Mouse (Mus musculus) frontal cortex, postnatal 25 days (tissue): Measurements from ENCODE around the gene Fam214a.

Experiments used
- DNase-seq, 2 experiments: peaks; one replicate each; pipeline ENCODE4 v3.0.0; 2022; ENCODE audit warnings: low spot score in 2 of 2

The Fam214a gene

DNA sequence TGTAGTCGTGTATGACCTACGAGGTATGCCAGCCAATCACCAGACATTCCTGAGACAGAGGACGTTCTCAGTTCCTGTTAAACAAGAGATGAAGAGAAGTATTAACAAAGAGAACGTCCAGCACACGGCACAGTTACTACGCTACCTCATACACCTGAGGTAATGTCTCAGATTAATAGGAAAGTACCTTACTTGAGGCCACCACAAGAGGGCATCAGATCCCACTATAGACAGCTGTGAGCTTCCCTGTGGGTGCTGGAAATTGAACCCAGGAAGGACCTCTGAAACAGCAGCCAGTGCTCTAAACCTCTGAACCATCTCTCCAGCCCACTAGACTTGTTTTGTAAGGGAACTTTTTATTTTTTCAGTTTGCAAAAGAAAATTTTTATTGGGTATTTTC lies 73.0 kb downstream of the Fam214a start:
- no peak for DNase-seq

DNA sequence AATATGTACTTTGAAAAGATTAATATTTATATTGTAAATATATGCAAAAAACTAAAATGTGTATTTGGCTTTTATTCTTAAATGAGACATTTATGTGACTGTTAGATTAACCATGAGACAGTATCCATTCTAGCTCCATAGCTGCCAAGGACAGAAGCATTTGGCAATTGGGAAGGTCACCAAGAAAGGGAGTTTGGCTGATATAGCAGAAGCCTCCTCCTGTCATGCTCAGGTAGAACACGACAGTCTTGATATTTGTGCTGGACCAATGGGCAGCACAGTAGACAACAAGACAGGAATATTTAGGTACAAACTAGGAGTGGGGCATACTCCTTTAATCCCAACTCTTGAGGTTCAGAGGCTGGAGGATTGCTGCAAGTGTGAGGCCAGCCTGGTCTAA lies 79.7 kb downstream of the Fam214a start:
- DNase-seq: no peak

DNA sequence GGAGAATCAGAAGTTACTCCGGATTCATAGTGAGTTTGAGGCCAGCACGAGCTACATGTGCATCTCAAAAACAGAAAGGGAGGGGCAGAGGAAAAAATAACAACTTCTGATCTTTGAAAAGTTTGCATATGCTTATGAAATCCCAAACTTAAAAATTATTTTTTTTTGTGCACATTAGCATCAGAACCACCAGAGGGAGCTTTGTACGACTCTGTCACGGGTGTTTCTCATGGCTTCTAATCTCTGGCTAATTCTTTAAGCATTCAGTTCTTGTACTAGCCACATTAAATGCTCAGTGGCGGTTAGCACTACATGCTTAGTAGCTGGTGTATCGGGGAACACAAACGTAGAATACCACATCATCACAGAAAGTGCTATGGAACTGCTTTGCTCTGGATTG lies 80.5 kb downstream of the Fam214a start:
- no peak for DNase-seq

DNA sequence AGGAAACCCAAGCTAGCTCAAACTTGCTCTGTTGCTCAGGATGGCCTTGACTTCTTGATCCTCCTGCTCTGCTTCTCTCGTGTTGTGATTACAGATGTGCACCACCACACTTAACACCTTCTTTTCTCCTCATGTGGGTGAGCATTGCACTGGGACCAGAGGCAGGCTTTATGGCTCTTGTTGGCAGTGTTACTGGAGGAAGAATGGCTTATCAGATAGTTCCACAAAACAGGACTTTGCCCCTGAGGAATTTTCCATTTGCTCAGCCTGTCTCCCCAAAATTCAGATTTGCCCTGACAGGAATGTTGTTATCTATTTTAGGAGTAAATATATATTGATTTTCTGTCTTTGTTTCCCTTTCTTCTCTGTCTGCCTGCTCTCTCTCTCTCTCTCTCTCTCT lies 82.0 kb downstream of the Fam214a start:
- DNase-seq: no peak

DNA sequence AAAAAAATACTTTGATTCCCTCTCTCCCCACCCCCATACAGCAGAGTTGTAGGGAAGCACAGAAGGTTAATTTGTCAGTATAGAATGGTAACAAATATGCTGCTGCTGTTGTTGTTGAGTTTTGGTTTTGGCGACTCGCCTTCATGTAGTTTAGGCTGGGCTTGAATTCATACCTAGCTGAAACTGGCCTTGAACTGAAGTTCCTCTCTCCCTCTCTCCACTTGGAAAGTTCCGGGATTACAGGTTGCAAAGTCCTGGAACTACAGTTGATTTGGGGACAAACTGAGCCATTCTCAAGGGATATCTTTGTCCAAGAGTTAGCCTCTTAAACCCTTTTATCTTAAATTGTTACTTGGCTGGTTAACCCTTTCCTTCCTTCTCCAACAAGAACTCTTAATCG lies 83.3 kb downstream of the Fam214a start:
- DNase-seq: no peak

DNA sequence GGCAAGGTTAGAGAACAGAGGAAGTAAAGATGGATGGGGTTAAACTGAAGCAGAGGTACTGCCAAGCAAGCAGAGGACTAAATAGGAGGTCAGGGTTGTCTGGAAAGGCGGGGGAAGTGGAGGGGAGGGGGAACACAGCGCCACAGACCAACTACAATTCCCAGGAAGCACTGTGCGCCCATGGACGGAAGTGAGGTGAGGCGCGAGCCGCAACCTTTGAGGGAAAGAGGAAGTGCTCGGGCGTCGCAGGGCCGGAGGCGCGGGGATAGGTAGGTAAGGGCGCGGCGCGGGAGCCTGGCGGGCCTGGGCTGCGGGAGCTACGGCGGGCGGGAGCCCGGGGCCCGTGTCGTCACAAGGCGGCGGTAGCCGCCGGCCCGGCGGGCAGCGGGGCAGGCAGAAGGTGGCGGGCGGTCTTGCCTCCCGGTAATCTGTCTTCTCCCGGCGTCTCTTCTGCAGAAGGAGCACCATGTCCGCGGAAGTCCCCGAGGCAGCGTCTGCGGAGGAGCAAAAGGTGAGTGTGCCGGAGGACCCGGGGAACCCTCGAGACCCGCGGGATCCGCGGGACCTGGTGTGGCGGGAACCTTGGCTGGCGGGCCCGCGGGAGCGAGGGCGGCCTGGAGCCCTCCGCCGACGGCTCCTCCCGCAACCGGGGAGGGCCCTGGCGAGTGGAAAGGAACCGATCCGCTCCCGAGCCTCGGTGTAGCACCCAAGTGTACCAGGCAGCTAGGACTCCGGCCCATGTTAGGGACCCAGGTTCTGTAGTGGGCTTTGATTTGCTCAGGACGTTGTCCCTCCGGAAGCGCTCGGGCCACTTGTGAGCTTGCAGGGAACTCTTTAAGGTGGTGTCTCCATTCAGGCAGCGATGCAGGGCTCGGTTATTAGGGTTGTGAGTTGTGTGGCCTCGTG lies 85.0 kb downstream of the Fam214a start, which contains the start of gene Arpp19:
Arpp19 (plus strand) TSS at position 164 of the 906 bp plus-strand sequence.
- peak; percentile 67 to 78 for DNase-seq

DNA sequence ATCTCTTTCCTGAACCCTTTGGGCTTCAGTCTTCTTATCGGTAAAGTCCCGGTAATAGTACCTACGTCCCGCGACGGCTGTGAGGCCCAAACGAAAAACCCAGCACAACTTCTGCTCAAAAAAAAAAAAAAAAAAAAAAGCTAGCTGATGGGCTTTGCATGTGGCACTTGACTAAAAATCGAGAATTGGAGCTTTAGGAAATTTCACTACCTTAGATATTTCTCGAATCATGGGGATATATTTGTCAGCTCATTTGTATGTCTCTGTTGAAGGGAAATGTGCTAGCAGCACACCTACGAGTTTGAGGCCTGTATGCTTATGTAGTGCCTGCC lies 85.6 kb downstream of the Fam214a start:
- no peak for DNase-seq

DNA sequence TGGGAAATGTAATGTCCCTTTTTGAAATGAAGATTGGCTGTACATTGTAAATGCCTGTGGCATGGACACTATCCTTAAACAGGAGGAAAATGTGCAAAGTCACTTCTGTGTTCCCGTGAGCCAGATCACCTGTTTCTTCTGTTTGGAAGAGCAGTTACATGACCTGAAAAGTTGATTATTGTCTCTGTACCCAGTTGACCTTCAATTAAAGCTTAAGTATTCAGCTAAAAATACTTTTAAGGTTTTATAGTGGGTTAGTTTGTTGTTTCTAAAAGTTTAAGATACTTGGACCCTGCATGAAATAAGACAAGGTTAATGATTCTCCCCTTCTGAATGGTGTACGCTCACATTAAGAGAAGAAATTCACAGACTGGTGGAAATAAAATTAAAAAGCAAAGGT lies 87.9 kb downstream of the Fam214a start:
- DNase-seq: no peak

DNA sequence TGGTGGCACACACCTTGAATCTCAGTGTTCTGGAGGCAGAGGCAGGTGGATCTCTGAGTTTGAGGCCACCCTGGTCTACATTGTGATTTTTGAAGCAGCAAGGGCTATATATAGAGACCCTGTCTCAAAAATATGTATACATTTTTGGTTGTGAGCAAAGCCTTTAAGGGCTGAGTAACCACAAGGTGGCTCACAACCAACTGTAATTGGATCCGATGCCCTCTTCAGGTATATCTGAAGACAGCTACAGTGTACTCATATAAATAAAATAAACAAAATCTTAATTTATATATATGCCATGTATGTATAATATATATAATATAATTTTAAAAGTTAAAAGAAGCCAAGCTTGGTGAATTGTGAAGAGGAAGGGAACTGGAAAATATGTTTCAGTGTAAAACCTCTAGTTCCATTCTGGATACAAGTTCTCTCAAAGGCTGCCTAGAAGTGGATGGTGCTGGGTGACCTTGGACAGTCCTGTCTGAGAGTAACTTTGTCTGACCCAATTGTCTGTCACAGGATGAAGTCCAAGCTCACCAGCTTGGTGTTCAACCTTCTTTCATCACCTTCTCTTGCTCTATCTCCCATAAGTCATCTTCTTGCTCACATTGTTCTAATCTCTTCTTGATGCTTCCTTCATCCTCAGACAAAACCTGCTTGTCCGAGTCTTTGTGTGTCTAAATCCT lies 89.3 kb downstream of the Fam214a start:
- no peak for DNase-seq

DNA sequence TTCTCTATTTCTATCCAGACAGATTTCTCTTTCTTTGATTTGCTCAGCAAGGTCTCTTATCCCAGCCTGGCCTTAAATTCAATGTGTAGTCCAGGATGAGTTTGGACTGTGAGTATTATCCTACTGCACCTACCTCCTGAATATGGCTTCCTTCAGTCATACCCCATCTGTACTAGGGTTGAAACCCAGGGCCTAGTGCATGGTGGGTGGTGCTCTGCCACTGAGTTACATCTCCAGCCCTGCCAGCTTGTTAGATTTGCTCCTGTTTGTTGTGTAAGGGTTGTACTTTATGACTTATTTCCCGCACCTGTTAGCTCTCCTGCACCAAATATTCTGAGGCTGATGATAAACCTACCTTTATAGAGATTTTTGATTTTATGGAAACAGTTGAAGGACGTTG lies 90.5 kb downstream of the Fam214a start:
- DNase-seq: no peak

DNA sequence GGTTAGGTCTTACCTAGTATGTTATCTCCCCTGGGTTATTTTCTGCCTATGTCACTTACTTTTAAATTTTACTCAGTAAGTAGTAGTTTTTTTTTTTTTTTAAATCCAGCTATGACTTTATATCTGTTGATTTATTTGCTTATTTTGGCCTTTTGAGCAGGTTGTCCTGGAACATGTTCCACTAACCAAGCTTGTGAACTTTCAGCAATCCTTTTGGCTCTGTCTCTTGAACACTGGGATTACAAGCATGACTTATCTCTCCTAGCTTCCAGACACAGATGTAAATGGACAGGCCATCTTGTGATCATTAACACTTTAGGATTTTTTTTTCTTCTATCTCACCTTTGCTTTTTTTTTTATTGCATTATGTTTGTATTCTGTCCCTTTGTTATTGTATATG lies 94.4 kb downstream of the Fam214a start:
- DNase-seq: no peak

DNA sequence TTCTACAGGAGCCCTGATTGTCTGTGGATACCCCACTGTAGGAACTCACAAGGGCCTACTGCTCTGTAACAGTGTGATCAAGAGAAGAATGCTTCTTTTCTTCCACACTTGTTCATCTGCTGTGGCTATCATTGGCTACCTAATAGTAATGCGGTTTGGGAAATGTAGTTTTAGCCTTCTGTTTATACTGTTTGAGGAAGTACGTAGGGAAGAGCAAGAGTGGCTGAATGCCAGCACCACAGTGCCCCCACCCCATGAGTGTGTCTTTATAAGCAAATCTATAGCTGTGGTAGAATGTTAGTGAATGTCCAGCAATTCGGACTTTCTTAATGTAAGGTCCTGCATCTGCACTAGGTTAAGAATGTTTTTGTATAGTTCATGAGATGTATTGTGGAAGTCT lies 96.4 kb downstream of the Fam214a start:
- no peak for DNase-seq

DNA sequence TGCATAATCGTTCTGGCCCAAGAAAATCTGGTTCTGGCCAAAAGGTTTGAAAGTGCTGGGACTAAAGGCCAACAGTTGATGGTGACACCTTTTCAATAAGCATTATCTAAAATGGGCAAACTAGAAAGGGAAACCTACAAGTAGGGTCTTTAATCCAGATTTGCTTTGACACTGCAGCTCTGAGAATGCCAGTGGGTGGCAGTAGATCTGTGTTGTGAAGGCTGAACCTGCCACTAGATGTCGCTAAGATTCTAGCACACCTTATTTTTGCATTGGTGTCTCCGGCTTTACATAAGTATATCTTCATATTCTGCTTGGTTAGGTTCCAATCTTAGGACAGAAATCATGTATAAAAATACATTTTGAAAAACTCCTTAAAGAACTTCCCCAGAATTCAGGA lies 97.3 kb downstream of the Fam214a start:
- DNase-seq: peak; percentile 51 to 72

DNA sequence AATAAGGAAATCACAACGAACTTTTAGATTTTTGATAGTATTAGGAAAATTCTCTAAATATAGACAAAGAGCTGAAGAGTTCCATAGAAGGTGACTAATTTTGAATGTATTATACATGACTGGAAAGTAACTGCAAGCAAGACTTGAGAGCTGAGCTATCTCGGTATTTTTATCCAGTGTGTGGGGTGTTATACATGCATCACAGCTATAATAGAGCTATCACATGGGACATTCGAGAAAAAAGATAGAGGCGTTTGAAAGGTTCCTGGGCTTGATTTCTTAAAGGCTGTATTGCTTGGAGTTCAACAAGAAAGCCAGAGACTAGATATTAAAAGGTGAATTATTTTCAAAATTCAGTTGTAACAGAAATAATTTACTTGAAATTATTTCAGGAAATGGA lies 99.2 kb downstream of the Fam214a start:
- DNase-seq: no peak

DNA sequence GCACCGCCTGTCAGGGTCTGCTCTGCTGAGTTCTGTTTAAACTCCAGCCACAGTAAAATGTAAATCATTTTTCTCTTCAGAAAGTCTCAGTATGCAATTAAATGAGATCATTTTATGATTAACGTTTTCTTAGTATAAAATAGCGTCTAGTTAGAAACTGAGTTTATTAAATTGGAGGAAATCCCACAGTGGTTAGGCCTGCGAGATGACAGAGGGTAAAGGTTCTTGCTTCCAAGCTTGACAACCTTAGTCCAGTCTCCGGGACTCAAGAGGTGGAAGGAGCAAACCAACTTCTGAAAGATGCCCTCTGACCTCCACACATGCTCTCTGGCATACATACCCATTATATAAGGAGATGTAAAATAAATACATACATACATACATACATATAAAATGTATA lies 102.4 kb downstream of the Fam214a start:
- DNase-seq: no peak

DNA sequence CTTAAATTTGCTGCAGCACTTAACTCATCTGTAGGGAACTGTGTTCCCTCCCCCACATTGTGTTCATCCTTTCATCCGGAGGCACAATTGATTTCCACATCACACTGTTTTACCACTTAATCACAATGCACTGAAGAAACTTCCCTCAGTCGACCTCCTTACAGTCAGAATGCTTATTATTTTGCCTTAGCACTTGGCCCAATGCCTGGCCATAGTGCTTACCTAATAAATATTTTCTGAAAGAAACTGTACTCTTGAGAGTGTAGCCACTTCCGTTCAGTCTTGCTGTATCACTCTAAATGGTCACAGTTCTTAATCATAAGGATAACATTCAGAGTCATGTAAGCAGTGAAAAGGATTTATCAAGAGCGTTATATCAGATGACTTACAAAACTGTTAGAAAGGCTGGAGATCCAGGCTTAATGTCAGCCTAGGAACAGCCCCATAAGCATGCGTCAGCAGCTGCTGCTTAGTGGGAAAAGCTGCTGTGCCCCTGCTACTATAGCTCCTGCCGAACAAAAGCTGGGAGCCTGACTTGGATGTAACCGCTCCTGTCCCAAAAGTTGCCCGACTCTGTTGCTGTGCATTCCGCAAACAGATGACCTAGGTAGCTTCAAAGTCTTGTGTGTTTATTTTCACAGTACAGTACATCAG lies 112.1 kb downstream of the Fam214a start:
- no peak for DNase-seq

DNA sequence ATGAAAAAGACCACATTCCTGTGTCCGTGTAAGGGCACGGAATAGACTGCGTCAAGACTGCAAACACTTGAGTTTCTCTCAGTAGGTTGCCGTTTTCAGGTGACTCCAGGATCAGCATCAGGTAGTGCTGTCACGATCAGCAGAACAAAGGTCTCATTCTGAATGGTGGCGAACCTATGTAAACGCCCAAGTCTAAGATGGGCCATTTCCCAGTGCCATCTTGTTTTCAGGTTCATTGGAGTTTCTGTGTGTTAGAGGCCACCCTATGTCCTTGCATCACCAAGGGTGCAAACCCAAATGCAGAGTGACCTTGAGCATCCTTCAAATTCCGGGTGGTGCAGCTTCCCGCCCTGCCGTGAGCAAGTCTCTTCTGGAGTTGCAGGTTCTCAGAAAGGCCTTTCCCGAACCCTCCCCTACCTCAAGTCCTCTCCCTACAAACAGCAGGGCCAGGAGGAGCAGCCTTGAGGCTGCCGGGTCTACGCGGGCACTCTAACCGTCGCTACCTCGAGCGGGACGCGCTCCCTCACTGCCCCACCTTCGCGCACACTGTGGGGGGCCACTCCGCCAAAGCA lies 117.9 kb downstream of the Fam214a start, which contains the start of gene Myo5a:
Myo5a (plus strand) TSS at position 559 of the 572 bp plus-strand sequence.
- DNase-seq: peak in 1 of 2 experiments; percentile 36

DNA sequence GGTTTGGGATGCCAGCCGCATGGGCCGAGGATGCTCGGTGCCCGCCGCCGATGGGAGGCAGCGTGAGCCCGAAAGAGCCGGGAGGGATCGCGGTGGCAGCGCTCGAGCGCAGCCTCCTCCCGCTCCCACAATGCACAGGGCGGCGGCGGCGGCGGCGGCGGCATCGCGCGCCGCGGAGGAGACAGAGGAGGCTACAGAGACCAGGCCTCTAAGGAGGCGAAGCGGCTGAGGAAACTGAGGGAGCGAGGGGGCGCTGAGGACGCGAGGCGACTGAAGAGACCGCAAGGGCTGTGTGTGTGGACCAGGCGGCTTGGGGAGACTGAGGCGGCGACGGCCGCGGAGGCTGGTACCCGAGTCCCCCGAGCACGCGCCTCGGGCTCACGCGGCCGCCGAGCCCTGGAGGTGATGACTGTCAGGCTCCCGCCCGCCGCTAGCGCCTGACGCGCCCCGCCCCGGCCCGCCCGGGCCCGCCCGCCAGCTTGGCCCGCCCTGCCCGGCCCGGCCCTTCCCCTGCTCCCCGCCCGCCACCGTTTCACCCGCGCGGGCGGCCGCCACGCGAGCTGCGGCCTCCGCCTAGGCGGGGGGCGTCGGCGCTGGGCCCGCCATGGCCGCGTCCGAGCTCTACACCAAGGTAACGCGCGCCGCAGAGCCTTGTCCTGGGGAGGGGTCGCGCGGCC lies 118.5 kb downstream of the Fam214a start:
- DNase-seq: peak; percentile 54 to 59

DNA sequence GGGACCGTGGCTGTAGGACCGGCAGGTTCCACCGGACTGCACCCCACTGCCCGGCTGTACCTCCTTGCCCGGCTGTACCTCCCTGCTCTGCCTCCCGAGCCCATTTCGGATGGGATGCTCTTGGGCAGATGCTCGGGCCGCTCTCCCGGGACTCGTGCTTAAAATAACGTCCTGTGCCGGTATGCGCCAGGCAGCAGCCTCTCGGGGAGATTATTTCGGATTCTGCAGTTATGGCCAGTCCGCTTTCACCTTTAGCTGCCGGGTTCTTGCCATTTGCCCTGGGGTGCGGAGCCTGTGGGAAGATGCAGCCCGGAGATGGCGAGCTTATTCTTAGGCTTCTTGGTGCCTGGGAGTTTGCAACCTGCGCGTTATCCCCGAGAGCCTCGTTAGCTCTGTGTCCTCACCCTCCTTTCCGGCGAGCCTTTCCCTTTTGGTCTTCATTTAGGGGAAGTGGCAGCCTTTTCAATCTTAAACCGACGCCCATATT lies 119.1 kb downstream of the Fam214a start:
- no peak for DNase-seq

DNA sequence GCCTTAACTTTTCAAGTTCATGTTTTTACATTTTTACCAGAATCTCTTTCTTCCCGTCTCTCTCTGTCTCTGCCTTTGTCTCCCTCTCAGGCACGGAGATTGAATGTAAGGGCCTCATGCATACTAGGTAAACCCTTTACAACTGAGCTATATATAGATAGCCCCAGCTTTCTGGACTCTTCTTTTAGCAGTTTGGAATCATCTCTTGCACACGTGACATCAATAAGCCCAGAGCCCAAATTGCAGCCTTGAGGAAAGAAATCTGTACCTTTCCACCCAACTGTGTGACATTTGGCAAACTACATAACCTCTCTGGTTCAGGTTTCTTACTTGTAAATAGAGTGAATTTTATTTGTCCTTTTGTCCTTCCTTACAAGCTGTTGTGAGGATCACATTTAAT lies 119.7 kb downstream of the Fam214a start:
- no peak for DNase-seq

DNA sequence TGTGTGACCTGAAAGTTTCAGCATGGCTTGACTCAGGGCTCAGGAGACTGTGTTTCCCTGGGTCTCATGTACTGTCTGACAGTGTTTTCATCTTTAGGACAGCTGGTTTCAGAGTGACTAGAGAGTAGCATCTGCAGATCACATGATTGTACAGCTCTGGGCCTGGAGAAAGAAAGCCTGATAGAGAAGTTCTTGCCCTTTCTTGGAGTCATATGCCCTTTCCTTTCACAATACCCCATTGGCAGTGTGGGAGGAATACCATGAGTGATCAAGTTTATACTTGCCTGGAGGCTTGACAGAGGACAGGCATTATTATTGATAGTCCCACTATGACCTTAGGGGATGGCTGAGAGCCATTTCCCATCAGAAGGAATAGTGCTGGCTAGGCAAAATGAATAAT lies 124.5 kb downstream of the Fam214a start:
- DNase-seq: no peak
